8 mouse cellular contexts compared by ENCODE assay signal in the genomic region with DNA sequence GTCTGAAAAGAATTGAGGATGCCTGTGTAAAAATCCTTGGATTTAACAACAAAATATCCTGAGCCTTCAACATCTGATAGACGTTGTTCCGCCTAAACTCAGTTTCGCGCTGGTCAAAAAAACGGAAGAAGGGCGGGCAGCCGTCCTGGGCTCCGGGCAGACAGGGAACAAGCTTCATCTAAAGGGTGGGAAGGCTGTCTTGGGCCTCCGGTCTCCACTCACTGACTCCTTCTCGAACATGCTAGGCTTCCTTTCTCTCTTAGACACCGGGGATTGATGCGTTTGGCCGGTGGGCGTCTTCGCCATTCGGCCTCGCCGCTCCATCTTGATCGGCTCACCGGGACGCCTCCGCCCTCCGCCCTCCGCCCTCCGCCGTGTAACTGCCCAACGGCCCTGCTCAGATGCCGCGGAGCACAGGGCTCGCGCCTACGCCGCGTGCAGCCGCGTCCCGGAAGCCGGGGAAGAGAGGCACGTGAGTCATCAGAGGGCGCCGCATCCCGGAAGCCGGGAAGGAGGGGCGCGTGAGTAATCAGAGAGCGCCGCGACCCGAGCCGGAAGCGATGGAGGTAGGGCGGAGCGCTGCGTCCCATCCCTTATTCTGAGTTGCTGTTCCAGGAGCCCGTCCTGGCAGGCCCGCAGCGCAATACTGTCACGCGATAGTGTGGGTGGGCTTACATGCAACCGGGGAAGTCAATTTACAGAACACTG. TPM values are rescaled to one million over a fixed set of nuclear protein-coding genes. Genes with fewer than 3 reads are reported as not detected.
DNase-seq lines count a peak whose midpoint lies in the region; ATAC-seq and TF ChIP-seq lines count a peak whose summit lies in the region.
"Not testable (repeated sequence)": the region's sequence is repeated elsewhere in the genome, so short reads cannot be mapped to it uniquely, and the experiment has no call there.

A gene (plus strand): TSS at position 471 of the 708 bp plus-strand sequence.

- peak; percentile 82 for ATAC-seq in G1E (ENCODE audit: extremely low read depth, insufficient number of reproducible peaks, low FRiP score, poor library complexity, severe bottlenecking)
- ATAC-seq in embryonic facial prominence, embryonic 15.5 days (ENCODE audit: insufficient number of reproducible peaks, low FRiP score, low TSS enrichment, low read depth) = peak; percentile 95
- ATAC-seq in granulocyte monocyte progenitor cell, adult 5-6 weeks (replicated peaks; ENCODE audit: poor library complexity, severe bottlenecking) = peak; percentile 93
- ATAC-seq in hindbrain, embryonic 13.5 days (ENCODE audit: low FRiP score) = peak; percentile 98
- ATAC-seq in kidney, embryonic 16.5 days (ENCODE audit: low FRiP score, low TSS enrichment) = peak; percentile 98
- peak; percentile 98 for ATAC-seq in liver, embryonic 16.5 days (ENCODE audit: low read depth)
- peak; percentile 99 for ATAC-seq in midbrain, embryonic 13.5 days
- peak; percentile 97 for ATAC-seq in stomach, embryonic 14.5 days (ENCODE audit: insufficient number of reproducible peaks, insufficient read depth, low FRiP score, low read depth)

- not testable (repeated sequence) for H3K4me3 ChIP-seq in G1E (ENCODE audit: low read depth, low read length); embryonic facial prominence, embryonic 15.5 days (replicated peaks); hindbrain, embryonic 13.5 days; kidney, embryonic 16.5 days (ENCODE audit: low read length); liver, embryonic 16.5 days (ENCODE audit: low read depth, low read length); midbrain, embryonic 13.5 days (replicated peaks); stomach, embryonic 14.5 days (ENCODE audit: low read depth, low read length)

- WGBS in embryonic facial prominence, embryonic 15.5 days = no CpG with 5 or more reads among the region's 60 CpGs
- no CpG with 5 or more reads among the region's 60 CpGs for WGBS in hindbrain, embryonic 13.5 days
- no CpG with 5 or more reads among the region's 60 CpGs for WGBS in kidney, embryonic 16.5 days
- no CpG with 5 or more reads among the region's 60 CpGs for WGBS in liver, embryonic 16.5 days (ENCODE audit: insufficient replicate concordance)
- no CpG with 5 or more reads among the region's 60 CpGs for WGBS in midbrain, embryonic 13.5 days
- no CpG with 5 or more reads among the region's 60 CpGs for WGBS in stomach, embryonic 14.5 days

- not testable (repeated sequence) for DNase-seq in G1E (ENCODE audit: low spot score)

- not testable (repeated sequence) for TF ChIP-seq CTCF in G1E (IDR thresholded peaks at IDR 0.05; ENCODE audit: low read depth, low read length)

- H3K4me2 ChIP-seq in embryonic facial prominence, embryonic 15.5 days (replicated peaks); hindbrain, embryonic 13.5 days; kidney, embryonic 16.5 days (replicated peaks; ENCODE audit: low read depth, low read length); liver, embryonic 16.5 days (ENCODE audit: low read depth, low read length); midbrain, embryonic 13.5 days (replicated peaks); stomach, embryonic 14.5 days (replicated peaks; ENCODE audit: low read depth, low read length): not testable (repeated sequence)

- not testable (repeated sequence) for H3K27me3 ChIP-seq in G1E (ENCODE audit: insufficient read depth, low read length); embryonic facial prominence, embryonic 15.5 days; hindbrain, embryonic 13.5 days; kidney, embryonic 16.5 days (ENCODE audit: insufficient read depth, low read length); liver, embryonic 16.5 days (ENCODE audit: control insufficient read depth, insufficient read depth, low read depth, low read length); midbrain, embryonic 13.5 days; stomach, embryonic 14.5 days (ENCODE audit: control insufficient read depth, insufficient read depth, low read length)

- H3K27ac ChIP-seq in embryonic facial prominence, embryonic 15.5 days (replicated peaks); hindbrain, embryonic 13.5 days; kidney, embryonic 16.5 days (ENCODE audit: low read length); liver, embryonic 16.5 days (ENCODE audit: low read length); midbrain, embryonic 13.5 days; stomach, embryonic 14.5 days (ENCODE audit: low read length): not testable (repeated sequence)

- not testable (repeated sequence) for H3K4me1 ChIP-seq in G1E (ENCODE audit: insufficient read depth, low read depth, low read length); embryonic facial prominence, embryonic 15.5 days; hindbrain, embryonic 13.5 days (replicated peaks); kidney, embryonic 16.5 days (ENCODE audit: insufficient read depth, low read length); liver, embryonic 16.5 days (ENCODE audit: control insufficient read depth, low read depth, low read length); midbrain, embryonic 13.5 days (replicated peaks); stomach, embryonic 14.5 days (ENCODE audit: control insufficient read depth, insufficient read depth, low read length)

- not testable (repeated sequence) for H3K9ac ChIP-seq in embryonic facial prominence, embryonic 15.5 days; hindbrain, embryonic 13.5 days; kidney, embryonic 16.5 days (replicated peaks; ENCODE audit: low read length); liver, embryonic 16.5 days (ENCODE audit: low read depth, low read length); midbrain, embryonic 13.5 days (replicated peaks); stomach, embryonic 14.5 days (replicated peaks; ENCODE audit: low read depth, low read length)

- not testable (repeated sequence) for H3K9me3 ChIP-seq in G1E (replicated peaks); embryonic facial prominence, embryonic 15.5 days (replicated peaks); hindbrain, embryonic 13.5 days; kidney, embryonic 16.5 days (ENCODE audit: low read length); liver, embryonic 16.5 days (replicated peaks; ENCODE audit: control insufficient read depth, low read length); midbrain, embryonic 13.5 days; stomach, embryonic 14.5 days (ENCODE audit: control insufficient read depth, low read depth, low read length)

- H3K36me3 ChIP-seq in G1E (replicated peaks); embryonic facial prominence, embryonic 15.5 days; hindbrain, embryonic 13.5 days; kidney, embryonic 16.5 days (ENCODE audit: insufficient read depth, low read length); liver, embryonic 16.5 days (ENCODE audit: control insufficient read depth, insufficient read depth); midbrain, embryonic 13.5 days; stomach, embryonic 14.5 days (ENCODE audit: control insufficient read depth, insufficient read depth, low read length): not testable (repeated sequence)

RNA-seq across cellular contexts. Expression of the gene that starts here (rescaled TPM):
- 10.3 and 12.2 TPM in 2 replicates for total RNA-seq in G1E (2014; fragmentation: Nextera tagmentation)
- total RNA-seq in G1E (2017) = 13.9 and 15.1 TPM in 2 replicates
- polyA plus RNA-seq in G1E (2012) = 0.41 and 1.3 TPM in 2 replicates
- polyA plus RNA-seq in embryonic facial prominence, embryonic 15.5 days (2015; fragmentation: Nextera tagmentation; extraction: Ambion mirVana) = 6.6 and 8.7 TPM in 2 replicates
- total RNA-seq in granulocyte monocyte progenitor cell, adult 5-6 weeks (2014; fragmentation: Nextera tagmentation) = 1.9 and 3.1 TPM in 2 replicates
- 2.4 and 4.0 TPM in 2 replicates for total RNA-seq in granulocyte monocyte progenitor cell, adult 5-6 weeks (2017)
- polyA plus RNA-seq in hindbrain, embryonic 13.5 days (2015; fragmentation: Nextera tagmentation; extraction: Ambion mirVana) = 8.9 and 10.0 TPM in 2 replicates
- polyA plus RNA-seq in kidney, embryonic 16.5 days (2015; fragmentation: Nextera tagmentation; extraction: Ambion mirVana) = 8.7 and 9.1 TPM in 2 replicates
- 3.4 and 3.6 TPM in 2 replicates for polyA plus RNA-seq in liver, embryonic 16.5 days (2015; fragmentation: Nextera tagmentation; extraction: Ambion mirVana)
- polyA plus RNA-seq in midbrain, embryonic 13.5 days (2015; fragmentation: Nextera tagmentation; extraction: Ambion mirVana) = 15.4 and 17.8 TPM in 2 replicates
- polyA plus RNA-seq in stomach, embryonic 14.5 days (2014; fragmentation: Nextera tagmentation; extraction: Ambion mirVana) = 4.2 and 4.7 TPM in 2 replicates
